Mouse (Mus musculus) cerebellum, adult 18-20 months (tissue): Measurements from ENCODE around the gene Syt1.

ENCODE experiments used
- DNase-seq, 2 experiments: peaks; one replicate each; pipeline ENCODE4 v3.0.0; 2021

The Syt1 gene

DNA sequence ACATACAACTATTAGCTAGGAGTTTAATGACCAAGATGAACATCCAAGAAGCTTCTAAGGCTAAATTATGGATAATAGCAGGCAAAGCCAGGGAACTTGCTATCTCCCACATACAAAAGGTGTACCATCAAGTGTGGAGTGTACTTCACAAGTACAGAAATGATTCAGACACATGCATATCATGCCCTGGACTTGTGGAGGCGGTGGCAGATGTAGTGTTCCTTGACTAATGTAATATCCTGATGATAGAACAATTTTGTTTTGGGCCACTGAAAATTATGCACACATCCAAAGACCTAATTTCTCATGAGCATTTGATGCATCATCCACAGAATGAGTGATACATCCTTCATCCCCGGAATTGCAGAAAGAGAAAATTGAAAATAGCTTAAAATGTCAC lies 267.0 kb downstream of the Syt1 start:
- DNase-seq: no peak

GRCm38 (mm10) chr10:108733982-108734381 lies 276.8 kb downstream of the Syt1 start:
- DNase-seq: peak in 1 of 2 experiments; percentile 40

DNA sequence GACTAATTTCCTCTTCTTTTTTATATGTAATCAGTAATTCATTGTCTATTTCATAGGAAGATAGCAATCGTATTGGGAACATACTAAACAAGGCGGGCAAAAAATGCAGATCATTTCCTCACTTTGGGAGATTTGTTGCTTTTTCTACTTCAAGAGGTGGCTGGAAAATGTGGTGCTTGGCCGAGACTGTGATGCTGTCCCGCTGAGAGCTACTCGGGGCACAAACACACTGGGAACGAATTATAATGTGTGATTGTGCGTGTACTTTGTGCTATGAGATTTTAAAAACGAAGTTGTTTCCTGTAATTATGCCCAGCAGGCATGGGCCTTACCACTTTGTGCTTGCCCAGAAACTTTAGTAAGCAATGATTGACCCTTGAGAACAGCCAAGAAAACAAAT lies 281.8 kb downstream of the Syt1 start:
- peak; percentile 59 to 63 for DNase-seq

DNA sequence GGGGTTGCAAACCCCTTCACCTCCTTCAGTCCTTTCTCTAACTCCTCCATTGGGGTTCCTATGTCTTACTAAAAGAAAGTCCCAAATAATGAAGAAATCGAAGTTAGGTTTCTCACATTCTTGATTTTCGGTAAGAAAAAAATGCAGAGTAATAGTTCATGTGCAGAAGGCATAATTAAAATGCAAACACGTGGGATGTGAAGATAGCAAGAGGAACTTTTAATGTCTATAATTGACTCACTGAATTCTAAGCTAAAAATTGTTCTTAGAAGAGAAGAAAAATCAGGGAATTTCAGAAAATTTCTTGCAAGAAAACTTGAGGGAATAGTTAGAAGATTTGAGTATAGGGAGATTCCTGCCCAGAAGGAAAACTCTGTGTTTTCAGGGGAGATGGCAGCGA lies 284.4 kb downstream of the Syt1 start:
- no peak for DNase-seq

- peak; percentile 49 to 61 for DNase-seq
These were observed 285.9 kb downstream of the Syt1 start for GRCm38 (mm10) chr10:108724878-108725277.

DNA sequence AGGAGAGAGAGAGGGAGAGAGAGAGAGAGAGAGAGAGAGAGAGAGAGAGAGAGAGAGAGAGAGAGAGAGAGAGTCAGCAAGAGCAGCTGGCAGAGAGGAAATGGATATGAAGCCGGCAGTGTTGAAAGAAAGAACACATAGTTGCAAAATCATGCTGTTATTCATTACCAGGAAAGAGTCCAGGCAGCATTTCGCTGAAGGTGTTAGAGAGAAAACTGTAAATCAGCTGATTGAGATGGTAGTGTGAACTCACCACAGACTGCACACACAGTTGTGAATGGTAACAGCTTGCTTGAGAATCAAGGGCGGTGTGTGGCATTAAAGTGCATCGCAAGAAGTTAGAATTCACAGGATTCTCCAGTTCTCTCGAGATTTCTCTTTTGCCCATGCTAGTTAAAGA lies 300.3 kb downstream of the Syt1 start:
- DNase-seq: no peak

GRCm38 (mm10) chr10:108705658-108706057 lies 305.1 kb downstream of the Syt1 start:
- DNase-seq: no peak

- DNase-seq: no peak
These were observed 309.2 kb downstream of the Syt1 start for GRCm38 (mm10) chr10:108701361-108702128.

GRCm38 (mm10) chr10:108699946-108700345 lies 310.8 kb downstream of the Syt1 start, which contains the start of gene Gm5136:
Gm5136 (minus strand) TSS chr10:108700160.
- no peak for DNase-seq

- no peak for DNase-seq
These were observed 313.7 kb downstream of the Syt1 start for GRCm38 (mm10) chr10:108697062-108697461.

- DNase-seq: no peak
These were observed 319.8 kb downstream of the Syt1 start for GRCm38 (mm10) chr10:108690954-108691353.

GRCm38 (mm10) chr10:108686696-108687095 lies 324.1 kb downstream of the Syt1 start:
- DNase-seq: no peak

- peak; percentile 65 to 66 for DNase-seq
These were observed 330.9 kb downstream of the Syt1 start for GRCm38 (mm10) chr10:108679675-108680390.

DNA sequence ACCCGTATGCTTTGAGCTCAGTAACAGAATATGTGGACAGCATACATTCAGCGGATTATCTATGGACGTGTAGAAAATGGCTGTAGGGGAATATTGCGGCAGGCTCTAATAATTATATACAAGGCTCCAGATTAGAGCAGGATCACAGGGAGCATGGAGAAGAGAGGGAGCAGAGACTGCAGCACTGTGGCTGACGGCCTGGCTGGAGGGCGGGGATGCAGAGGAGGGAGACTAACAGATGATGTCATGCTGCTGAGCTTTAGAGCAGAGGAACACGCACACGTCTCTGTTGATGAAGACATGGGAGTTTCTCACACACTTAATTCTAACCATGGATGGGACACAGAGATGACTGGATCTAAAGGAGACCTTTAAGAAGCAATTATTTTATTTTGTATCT lies 333.7 kb downstream of the Syt1 start:
- no peak for DNase-seq

DNA sequence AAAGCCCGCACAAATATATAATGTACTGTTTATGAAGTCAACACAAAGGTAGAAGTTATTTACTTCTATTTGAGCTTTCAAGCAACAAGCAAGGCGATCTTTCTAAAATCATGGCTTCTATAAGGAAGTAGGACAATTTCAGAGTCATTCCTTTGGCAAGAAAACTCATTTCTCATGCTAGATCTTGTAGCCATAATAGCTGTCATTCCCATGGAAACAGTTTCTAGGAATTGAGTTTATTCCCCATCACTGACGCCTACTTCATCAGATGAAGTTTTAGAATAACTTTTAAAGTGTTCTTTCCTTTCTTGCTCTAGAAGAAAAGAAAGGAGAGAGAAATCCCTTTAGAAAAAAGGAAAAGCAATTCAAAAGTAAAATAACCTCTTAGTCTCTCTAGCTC lies 341.8 kb downstream of the Syt1 start:
- no peak for DNase-seq

GRCm38 (mm10) chr10:108660295-108660694 lies 350.5 kb downstream of the Syt1 start:
- DNase-seq: no peak

DNA sequence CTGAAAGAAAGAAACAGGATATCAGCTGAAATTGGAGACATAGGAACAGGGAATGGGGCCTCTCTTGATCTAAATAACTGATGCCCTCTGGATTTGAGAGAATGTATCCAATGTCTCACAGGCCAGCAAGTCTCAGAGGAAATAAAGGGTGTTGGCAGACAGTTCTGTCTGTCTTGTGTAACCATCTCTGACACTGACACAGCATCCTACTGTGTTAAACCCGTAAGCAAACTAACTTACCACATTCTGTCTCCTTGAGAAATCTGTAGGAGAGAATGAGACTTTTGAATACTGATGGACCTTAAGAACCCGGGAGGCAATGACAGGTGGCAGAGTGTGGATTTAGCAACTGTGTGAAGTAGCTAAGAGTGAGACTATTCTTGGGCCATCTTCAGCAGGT lies 352.5 kb downstream of the Syt1 start:
- DNase-seq: no peak

GRCm38 (mm10) chr10:108657669-108658068 lies 353.1 kb downstream of the Syt1 start:
- DNase-seq: no peak

DNA sequence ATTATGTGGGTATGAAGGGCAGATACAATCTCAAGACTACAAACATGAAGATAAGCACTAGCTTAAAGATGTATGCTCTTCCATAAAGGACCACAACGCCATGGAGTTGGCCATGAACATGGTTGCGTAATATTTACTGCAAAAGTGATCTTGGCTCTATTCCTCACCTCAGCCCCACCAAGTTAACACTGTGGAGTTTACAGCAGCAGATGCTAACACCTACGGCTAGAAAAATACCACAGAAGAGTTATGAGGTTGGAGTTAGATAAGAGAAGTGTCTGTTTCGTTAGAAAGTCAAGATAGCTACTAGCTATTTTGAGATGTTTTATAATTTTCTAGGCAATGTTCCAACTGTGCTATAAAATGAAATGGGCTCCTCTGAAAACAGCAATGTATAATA lies 353.9 kb downstream of the Syt1 start:
- DNase-seq: no peak

GRCm38 (mm10) chr10:108655074-108655473 lies 355.7 kb downstream of the Syt1 start:
- DNase-seq: peak; percentile 58 to 63

- DNase-seq: no peak
These were observed 358.0 kb downstream of the Syt1 start for GRCm38 (mm10) chr10:108652831-108653230.

DNA sequence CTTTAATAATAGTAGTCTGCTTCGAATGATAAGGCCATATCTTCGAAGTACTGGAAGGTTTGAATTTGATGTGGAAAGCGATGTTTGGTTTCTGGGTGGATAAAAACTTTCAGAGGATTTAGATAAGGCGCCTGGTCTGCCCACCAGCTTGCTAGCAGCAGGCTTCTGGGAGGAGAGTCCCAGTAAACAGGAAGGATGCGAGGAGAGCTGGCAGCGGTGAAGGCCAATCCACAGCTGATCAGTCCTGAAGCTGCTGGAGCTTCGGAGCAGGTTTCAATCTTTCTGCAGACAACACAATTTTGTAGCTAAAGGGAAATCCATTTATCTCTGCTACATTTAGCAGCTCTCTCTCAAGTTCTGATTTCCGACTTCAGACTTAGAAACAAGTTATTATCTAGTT lies 358.7 kb downstream of the Syt1 start:
- peak; percentile 54 to 55 for DNase-seq

GRCm38 (mm10) chr10:108649174-108649573 lies 361.6 kb downstream of the Syt1 start:
- peak; percentile 63 to 73 for DNase-seq

GRCm38 (mm10) chr10:108643915-108644314 lies 366.9 kb downstream of the Syt1 start:
- DNase-seq: no peak
